Mouse (Mus musculus) embryonic facial prominence, embryonic 12.5 days (tissue): ENCODE measurements around the gene Ptpro. TPM values are rescaled to one million over a fixed set of nuclear protein-coding genes. Genes with fewer than 3 reads are reported as not detected.
A peak's percentile ranks its signal among the peaks of the same experiment; 100 is the strongest.
"Not testable (repeated sequence)": the region's sequence is repeated elsewhere in the genome, so short reads cannot be mapped to it uniquely, and the experiment has no call there.

Experiments used
- ATAC-seq: fragments of 200-750 bp; cut with Nextera tagmentation; 2 replicates; pipeline ENCODE4 v1.8.0; 2017; ENCODE audit not compliant: insufficient number of reproducible peaks, insufficient read depth, low FRiP score, low TSS enrichment
- H3K27ac ChIP-seq: fragments of 300-500 bp; sonication (generic); 2 replicates; pipeline ENCODE4 v1.5.1; 2016; ENCODE audit warnings: mild to moderate bottlenecking
- H3K27me3 ChIP-seq: fragments of 300-500 bp; sonication (generic); 2 replicates; pipeline ENCODE4 v1.6.1; 2016; ENCODE audit warnings: mild to moderate bottlenecking, moderate library complexity
- H3K36me3 ChIP-seq: fragments of 300-500 bp; sonication (generic); 2 replicates; pipeline ENCODE4 v1.6.1; 2016; ENCODE audit warnings: mild to moderate bottlenecking
- H3K4me1 ChIP-seq: fragments of 300-500 bp; sonication (generic); 2 replicates; pipeline ENCODE4 v1.6.1; 2016
- H3K4me2 ChIP-seq: fragments of 300-500 bp; sonication (generic); replicated peaks from 2 replicates; pipeline ENCODE4 v1.6.1; 2016; ENCODE audit warnings: mild to moderate bottlenecking, moderate library complexity
- H3K4me3 ChIP-seq: fragments of 300-500 bp; sonication (generic); 2 replicates; pipeline ENCODE4 v1.5.1; 2016; ENCODE audit warnings: mild to moderate bottlenecking
- H3K9ac ChIP-seq: fragments of 300-500 bp; sonication (generic); 2 replicates; pipeline ENCODE4 v1.6.1; 2016; ENCODE audit warnings: mild to moderate bottlenecking, moderate library complexity
- H3K9me3 ChIP-seq: fragments of 300-500 bp; sonication (generic); 2 replicates; pipeline ENCODE4 v1.6.1; 2016; ENCODE audit warnings: mild to moderate bottlenecking, moderate library complexity
- WGBS: fragments of 180-500 bp; shearing (Covaris S2); methylation state at CpG from one replicate; pipeline ENCODE4 v1.1.7; 2016; 5-methylcytosine and 5-hydroxymethylcytosine counted together
- polyA plus RNA-seq: library from polyadenylated mRNA; unstranded; fragments of >200 nt; fragmentation: Nextera tagmentation; extraction: Ambion mirVana; gene quantifications from 2 replicates; pipeline ENCODE4 v1.2.1, GENCODE M21; 2016

Ptpro gene
- polyA plus RNA-seq, 1 experiment from 2014 or later = 3.7 TPM

DNA sequence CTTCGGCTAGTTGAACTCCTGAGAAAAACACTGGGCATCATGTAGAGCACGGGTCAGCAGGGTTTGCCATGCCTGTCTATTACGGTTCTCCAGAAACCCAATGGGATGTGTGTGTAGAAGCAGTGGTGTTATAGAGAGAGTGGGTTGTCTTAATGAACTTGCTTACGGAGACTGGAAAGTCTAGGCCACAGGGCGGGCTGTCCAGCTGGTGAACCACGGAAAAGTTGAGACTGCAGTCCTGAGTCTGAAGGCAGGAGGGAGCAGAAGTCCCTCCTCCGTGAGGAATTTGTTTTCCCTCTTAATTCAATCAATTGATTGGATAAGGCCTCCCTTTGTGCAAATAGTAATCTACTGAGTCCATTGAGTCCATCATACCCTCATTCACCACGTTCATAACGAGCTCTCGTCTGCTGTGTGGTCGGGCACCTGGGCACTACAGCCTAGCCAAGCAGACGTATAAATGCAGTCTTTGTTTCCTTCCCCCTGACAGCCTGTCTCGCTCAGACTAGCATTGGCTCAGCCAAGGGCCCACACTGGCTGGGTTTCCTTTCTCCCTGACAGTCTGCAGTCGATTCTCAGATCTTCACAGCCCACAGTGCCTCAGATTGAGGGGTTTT lies 181.5 kb downstream of the Ptpro start:
- no peak overlapping the region for H3K9ac ChIP-seq
- peak overlapping the region; percentile 65 for H3K27ac ChIP-seq
- no peaks in the 10 kb centered on the region for H3K36me3 ChIP-seq
- whole genome bisulfite sequencing = 30% methylated on average over 14 of the region's 14 CpGs
- no peaks in the 10 kb centered on the region for H3K27me3 ChIP-seq
- H3K9me3 ChIP-seq = peaks cover 4% of the 10 kb centered on the region; the same call in 1 of the 2 replicates
- no peak overlapping the region for H3K4me2 ChIP-seq
- peak; percentile 86; the same call in 1 of the 2 replicates for ATAC-seq
- H3K4me1 ChIP-seq = no peaks in the 10 kb centered on the region; the same call in 1 of the 2 replicates
- H3K4me3 ChIP-seq = no peak overlapping the region

DNA sequence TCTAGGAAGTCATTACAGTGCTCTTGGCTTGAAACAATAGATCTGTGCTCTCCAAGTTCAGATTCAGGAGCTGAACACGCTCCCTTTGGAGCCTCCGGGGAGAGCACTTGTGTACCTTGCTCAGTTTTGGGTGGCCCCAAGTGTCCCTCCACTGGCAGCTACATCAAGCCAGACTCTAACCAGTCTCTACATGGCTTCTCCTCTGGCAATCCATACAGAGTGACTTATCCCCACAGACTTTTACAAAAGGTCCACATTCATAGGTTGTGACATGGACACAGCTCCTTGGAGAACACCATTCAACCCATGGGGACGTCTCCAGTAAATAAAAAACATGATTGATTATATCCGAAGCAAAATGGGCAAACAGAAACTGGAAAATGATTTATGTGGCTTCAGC lies 185.4 kb downstream of the Ptpro start:
- Histone ChIP-seq H3K4me1 (peaks cover 3% of the 10 kb centered on the region; the same call in 1 of the 2 replicates), H3K36me3 (no peaks in the 10 kb centered on the region), H3K4me2 (no peak overlapping the region), H3K27ac (no peak overlapping the region), H3K9me3 (no peaks in the 10 kb centered on the region), H3K4me3 (no peak overlapping the region), H3K9ac (no peak overlapping the region), H3K27me3 (no peaks in the 10 kb centered on the region)
- ATAC-seq = no peak
- 74% methylated on average over 4 of the region's 4 CpGs for WGBS

DNA sequence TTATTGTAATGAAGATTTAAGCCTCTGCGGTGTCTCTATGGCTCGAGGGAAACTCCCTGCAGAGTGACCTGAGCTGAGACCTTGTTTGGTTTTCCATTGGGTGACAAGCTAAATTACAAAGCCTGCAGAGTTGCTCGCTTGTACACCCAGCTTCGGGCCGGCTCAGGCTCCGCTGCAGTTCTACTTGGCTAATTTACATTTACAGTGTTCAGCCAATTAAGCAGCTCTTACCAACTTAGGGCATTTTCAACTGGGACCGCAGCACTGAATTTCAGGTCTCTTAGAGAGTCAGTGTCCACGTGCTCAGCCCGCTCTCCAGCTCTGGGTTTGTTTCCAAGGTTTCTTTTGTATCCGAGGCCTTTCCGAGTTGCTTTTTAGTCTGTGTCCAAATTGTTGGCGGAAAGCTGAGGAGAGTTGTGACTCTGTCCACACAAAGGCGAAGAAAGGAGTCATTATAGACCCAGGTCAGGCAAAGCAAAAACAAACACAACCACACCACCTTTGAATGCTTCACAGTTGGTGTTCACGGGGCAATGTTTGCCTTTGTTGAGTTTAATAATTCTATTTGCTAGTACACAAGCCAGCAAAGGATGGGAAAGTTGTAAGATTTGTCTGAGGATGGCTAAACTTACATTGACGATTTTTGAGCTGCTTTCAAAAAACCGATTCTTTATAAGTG lies 185.9 kb downstream of the Ptpro start:
- no peak overlapping the region for H3K27ac ChIP-seq
- H3K36me3 ChIP-seq = no peaks in the 10 kb centered on the region
- H3K4me2 ChIP-seq = no peak overlapping the region
- no peaks in the 10 kb centered on the region for H3K27me3 ChIP-seq
- no peak for ATAC-seq
- H3K9me3 ChIP-seq = no peaks in the 10 kb centered on the region
- H3K4me3 ChIP-seq = no peak overlapping the region
- H3K9ac ChIP-seq = no peak overlapping the region
- peaks cover 3% of the 10 kb centered on the region; the same call in 1 of the 2 replicates for H3K4me1 ChIP-seq
- 26% methylated on average over 16 of the region's 16 CpGs for WGBS

DNA sequence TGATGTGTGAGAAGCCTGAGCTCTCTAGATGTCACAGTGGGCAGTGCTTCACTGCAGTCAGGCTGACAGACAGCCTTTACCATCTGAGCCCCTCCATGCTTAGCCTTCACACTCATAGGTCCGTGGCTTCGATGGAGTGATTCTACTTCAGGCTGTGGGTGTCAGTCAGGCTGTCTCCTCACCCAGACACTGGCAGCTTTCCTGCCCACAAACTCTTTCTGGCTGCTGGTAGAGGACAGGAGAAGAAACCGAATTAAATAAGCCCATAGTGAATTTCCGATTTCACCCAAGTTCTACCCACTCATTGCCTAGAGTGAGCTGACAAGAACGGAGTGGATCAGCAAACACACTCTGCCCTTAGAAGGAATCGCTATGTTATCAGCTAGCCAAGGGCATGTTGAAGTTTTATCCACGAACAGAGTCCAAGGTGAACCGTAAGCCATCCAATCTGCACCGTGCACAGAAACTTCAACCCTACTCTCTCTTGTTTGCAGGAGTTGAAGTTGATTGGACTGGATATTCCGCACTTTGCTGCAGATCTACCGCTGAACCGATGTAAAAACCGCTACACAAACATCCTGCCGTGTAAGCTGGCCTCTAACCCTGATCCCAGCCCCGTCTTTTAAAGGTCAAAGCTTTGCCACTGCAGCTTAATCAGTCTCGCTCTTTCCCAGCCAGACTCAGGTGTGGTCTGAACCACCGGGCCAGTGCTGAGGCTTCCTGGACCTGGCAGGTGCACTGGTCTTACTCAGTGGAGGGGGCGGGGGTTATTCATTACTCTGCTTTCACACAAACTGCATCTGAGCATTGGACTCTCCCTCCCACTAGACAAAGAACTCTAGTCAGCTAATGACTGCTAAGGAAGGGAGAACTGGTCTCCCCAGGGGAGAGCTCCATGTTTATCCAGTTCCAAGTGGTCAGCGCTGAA lies 188.7 kb downstream of the Ptpro start:
- no peaks in the 10 kb centered on the region for H3K36me3 ChIP-seq
- no peak overlapping the region for H3K27ac ChIP-seq
- H3K4me1 ChIP-seq = peaks cover 3% of the 10 kb centered on the region; the same call in 1 of the 2 replicates
- no peak overlapping the region for H3K4me3 ChIP-seq
- no peaks in the 10 kb centered on the region for H3K9me3 ChIP-seq
- no peaks in the 10 kb centered on the region for H3K27me3 ChIP-seq
- no peak overlapping the region for H3K9ac ChIP-seq
- 79% methylated on average over 19 of the region's 19 CpGs for WGBS
- ATAC-seq = no peak
- no peak overlapping the region for H3K4me2 ChIP-seq

DNA sequence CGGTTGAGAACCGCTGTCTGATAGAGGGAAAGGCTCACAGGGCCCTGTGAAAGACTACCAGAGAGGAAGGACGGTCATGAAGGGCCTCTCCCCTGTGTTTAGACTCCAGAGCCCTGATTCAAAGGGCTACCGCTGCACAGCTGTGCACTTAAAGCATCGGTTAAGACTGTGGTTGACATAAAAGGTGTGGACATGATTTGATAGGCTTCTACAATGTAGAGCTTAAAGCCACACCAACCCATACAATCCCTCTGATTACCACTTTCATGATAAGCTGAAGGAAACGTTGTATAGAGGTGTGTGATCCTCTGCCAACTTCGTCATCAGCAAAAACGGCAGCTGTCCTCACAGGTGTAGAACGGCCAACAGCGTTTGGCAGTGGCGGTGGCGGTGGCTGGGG lies 191.0 kb downstream of the Ptpro start:
- H3K4me1 ChIP-seq = peaks cover 3% of the 10 kb centered on the region; the same call in 1 of the 2 replicates
- H3K4me2 ChIP-seq = no peak overlapping the region
- H3K27ac ChIP-seq = no peak overlapping the region
- H3K36me3 ChIP-seq = no peaks in the 10 kb centered on the region
- H3K9ac ChIP-seq = no peak overlapping the region
- H3K9me3 ChIP-seq = no peaks in the 10 kb centered on the region
- ATAC-seq = no peak
- H3K4me3 ChIP-seq = no peak overlapping the region
- H3K27me3 ChIP-seq = no peaks in the 10 kb centered on the region
- WGBS = 92% methylated on average over 12 of the region's 12 CpGs

DNA sequence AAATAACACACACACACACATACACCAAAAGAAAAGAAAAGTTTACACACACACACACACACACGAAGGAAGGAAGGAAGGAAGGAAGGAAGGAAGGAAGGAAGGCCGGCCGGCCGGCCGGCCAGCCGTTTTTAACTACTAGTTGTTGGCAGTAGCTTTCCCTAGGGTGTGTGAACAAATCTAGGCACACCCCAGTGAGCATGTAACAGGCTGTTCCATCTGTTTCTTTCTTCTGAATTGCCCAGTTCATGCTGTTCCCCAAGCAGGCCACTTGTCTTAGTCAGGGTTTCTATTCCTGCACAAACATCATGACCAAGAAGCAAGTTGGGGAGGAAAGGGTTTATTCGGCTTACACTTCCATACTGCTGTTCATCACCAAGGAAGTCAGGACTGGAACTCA lies 194.0 kb downstream of the Ptpro start:
- not testable (repeated sequence) for H3K4me2 ChIP-seq, H3K9me3 ChIP-seq, H3K4me1 ChIP-seq, H3K4me3 ChIP-seq, H3K36me3 ChIP-seq, H3K27ac ChIP-seq, H3K27me3 ChIP-seq, ATAC-seq, H3K9ac ChIP-seq
- WGBS = 82% methylated on average over 7 of the region's 7 CpGs

DNA sequence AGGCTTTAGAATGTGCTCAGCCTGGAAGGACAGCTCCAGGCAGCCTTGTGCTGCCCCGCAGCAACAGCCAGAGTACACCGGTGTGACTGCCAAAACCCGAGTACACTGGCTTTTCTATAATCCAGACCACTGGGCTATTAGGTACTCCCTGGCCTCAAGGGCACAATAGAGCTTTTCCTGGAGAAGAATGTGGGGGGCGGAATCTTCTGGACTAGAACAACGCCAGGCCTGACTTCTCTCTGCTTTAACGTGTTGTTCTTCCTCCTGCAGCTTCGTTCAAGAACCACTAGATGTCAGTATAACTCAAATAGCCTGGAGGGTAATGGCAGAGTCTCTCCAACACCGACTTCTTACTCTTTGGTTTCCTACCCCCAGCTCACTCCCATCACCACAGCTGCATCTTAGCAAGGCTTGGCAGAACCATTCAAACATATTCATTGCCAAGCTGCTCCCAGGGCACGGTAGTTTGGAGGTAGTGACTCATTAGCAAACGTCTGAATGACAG lies 203.5 kb downstream of the Ptpro start:
- Histone ChIP-seq H3K4me3 (no peak overlapping the region), H3K9me3 (no peaks in the 10 kb centered on the region), H3K4me1 (peaks cover 2% of the 10 kb centered on the region; the same call in 1 of the 2 replicates), H3K36me3 (no peaks in the 10 kb centered on the region), H3K4me2 (0 out of 2 replicates have a peak overlapping the region, but pooled peaks have one; percentile 17), H3K27ac (no peak overlapping the region), H3K27me3 (0 out of 2 replicates have a peak, but pooled peaks cover 5% of the 10 kb centered on the region), H3K9ac (no peak overlapping the region)
- WGBS = 13% methylated on average over 10 of the region's 10 CpGs
- ATAC-seq = peak; percentile 47; the same call in 1 of the 2 replicates

DNA sequence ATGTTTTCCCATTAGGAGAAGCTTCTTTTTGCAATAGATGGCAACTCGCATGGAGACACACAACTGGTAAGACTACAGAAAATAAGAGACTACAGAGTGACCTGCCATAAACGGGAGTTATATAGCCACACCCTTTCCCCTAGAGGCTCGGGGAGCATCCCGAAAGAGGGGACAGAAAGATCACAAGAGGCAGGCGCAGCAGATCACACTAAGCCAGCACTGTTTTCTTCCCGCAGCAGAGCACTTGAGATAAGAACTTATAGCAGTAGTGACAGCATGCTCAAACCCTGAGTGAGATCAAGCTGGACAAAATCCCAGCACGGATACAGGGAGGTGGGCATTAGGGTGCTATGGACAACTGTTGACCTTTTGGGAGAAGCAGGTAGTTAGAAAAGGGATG lies 203.9 kb downstream of the Ptpro start:
- no peak for ATAC-seq
- peaks cover 2% of the 10 kb centered on the region; the same call in 1 of the 2 replicates for H3K4me1 ChIP-seq
- H3K27ac ChIP-seq = no peak overlapping the region
- 63% methylated on average over 7 of the region's 7 CpGs for WGBS
- no peaks in the 10 kb centered on the region for H3K36me3 ChIP-seq
- no peak overlapping the region for H3K4me3 ChIP-seq
- 0 out of 2 replicates have a peak, but pooled peaks cover 5% of the 10 kb centered on the region for H3K27me3 ChIP-seq
- no peaks in the 10 kb centered on the region for H3K9me3 ChIP-seq
- no peak overlapping the region for H3K9ac ChIP-seq
- H3K4me2 ChIP-seq = no peak overlapping the region

DNA sequence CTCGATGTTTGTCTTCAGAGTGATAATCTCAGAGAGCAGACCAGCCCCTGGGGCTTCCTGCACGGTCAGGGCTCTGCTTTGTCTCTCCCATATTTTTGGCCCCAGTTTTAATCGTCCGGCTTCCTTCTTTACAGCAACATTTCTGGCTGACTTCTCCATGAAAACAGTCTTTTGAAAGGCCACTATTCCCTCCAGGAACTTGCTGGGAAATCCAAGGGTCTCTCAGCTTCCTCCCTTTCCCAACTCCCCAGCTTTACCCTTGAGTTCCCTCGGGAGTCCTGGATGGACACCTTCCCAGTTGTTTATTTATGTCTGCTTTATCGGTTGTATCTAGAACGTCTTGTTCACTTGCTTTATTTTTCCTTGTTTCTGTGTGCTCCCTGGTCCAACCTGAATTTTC lies 205.1 kb downstream of the Ptpro start:
- Histone ChIP-seq H3K4me3 (no peak overlapping the region), H3K36me3 (no peaks in the 10 kb centered on the region), H3K9ac (no peak overlapping the region), H3K27ac (no peak overlapping the region), H3K9me3 (no peaks in the 10 kb centered on the region), H3K4me2 (no peak overlapping the region), H3K27me3 (0 out of 2 replicates have a peak, but pooled peaks cover 5% of the 10 kb centered on the region), H3K4me1 (peaks cover 2% of the 10 kb centered on the region; the same call in 1 of the 2 replicates)
- WGBS = 35% methylated on average over 7 of the region's 7 CpGs
- no peak for ATAC-seq

DNA sequence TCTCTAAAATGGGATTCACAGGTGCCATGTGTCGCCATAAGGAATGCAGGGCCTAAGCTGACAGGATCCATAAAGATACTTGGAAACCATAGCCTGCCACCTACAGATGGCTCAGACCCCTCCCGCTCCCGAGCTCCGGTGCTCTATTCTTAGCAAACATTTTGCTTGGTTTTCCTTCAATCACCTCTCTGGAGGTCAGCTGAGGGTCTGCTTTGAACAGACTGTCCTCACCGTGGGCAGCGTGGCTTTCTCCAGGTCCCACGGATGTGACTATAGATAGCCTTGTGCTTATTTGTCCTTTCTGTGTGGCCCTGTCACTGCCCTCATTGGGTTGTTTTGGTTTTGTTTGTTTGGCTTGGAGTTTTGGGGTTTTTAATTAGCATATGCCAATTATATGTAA lies 206.0 kb downstream of the Ptpro start:
- WGBS = 83% methylated on average over 7 of the region's 7 CpGs
- Histone ChIP-seq H3K27ac (no peak overlapping the region), H3K36me3 (no peaks in the 10 kb centered on the region), H3K4me1 (peaks cover 2% of the 10 kb centered on the region; the same call in 1 of the 2 replicates), H3K4me2 (no peak overlapping the region), H3K27me3 (0 out of 2 replicates have a peak, but pooled peaks cover 5% of the 10 kb centered on the region), H3K9ac (no peak overlapping the region), H3K4me3 (no peak overlapping the region), H3K9me3 (no peaks in the 10 kb centered on the region)
- no peak for ATAC-seq

DNA sequence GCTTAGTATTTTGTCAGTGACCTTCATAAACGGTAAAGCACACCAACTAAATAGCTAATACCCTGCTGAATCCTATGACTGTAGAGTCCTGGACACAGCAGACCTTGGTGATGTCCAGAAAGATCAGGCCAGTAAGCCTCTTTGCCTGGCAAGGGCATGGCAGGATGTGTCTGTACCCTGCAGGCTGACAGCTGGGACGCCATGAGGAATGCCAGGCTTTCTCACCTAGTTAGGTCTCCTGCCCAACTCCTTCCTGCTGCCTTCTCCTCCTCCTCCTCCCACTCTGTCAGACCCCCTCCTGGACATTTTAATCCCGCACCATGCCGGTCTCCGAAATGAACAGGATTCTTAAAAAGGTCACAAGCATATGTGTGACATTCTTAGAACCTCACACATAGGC lies 211.7 kb downstream of the Ptpro start:
- no peak overlapping the region for H3K27ac ChIP-seq
- H3K4me3 ChIP-seq = no peak overlapping the region
- H3K27me3 ChIP-seq = no peaks in the 10 kb centered on the region
- peaks cover 4% of the 10 kb centered on the region; the same call in 1 of the 2 replicates for H3K4me1 ChIP-seq
- WGBS = 93% methylated on average over 5 of the region's 5 CpGs
- no peak overlapping the region for H3K4me2 ChIP-seq
- no peak overlapping the region for H3K9ac ChIP-seq
- no peaks in the 10 kb centered on the region for H3K9me3 ChIP-seq
- no peak for ATAC-seq
- H3K36me3 ChIP-seq = no peaks in the 10 kb centered on the region
